Mouse (Mus musculus): ENCODE data around the gene Methig1.
"Not testable (repeated sequence)": the region's sequence is repeated elsewhere in the genome, so short reads cannot be mapped to it uniquely, and the experiment has no call there.

Gene Methig1

DNA sequence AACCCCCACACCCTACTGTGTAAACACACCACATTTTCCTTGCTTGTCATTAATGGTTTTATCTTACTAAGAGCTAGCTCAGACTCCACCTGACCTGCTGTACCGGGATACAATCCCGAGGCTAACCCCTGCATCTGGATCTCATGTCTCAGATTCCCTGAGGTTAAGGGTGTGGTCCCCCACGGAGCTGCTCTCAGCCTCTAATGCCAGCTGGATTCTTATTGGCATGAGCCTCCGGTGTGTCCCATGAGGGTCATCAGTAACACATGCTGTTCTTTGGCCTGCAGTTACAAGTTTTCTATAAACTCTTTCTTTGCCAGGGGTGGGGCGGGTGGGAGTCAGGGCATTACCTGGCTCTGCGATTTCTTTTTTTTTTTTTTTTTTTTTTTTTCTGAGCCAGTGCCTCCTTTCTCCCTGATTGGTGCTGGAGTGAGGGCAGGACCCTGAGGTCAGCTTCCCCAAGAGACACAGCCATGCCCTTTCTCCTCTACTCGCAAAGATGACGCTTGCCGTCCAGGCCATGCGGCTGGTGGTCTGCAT, at the start of gene Methig1, which contains the start of gene Mettl7a2:
TSS of gene Methig1 (plus strand) at position 439 of the 540 bp plus-strand sequence.
TSS of gene Mettl7a2 (plus strand) at position 490 of the 540 bp plus-strand sequence.
- DNase-seq (ENCODE audit: low spot score in 2 of 2), result no peak

DNA sequence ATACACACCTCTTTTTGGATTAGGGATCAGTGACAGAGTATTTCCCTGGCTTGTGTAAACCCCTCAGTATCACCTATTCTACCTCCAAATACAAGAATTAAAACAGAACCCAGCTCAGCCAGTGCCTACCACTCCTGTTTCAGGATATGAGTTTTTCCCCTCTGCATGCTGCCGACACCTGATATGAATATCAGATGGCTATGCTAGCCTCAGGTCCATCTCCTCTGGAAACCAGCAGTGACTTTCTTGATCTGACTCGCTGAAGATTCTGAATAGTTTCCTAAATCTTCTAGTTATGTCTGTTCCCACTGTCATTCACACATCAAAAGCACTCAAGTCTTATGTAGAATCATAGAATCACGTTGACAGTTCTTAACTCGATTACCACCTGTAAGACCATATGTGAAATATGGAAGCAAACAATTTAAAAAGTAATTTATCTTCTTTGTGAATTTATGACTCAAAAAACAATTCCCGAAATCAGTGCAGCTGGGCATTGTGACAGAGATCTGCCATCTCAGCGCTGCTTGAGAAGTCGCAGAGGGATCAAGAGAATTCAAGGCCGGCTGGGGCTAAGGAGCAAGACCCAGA, 49.4 kb upstream of the Methig1 start:
- no peak for DNase-seq (ENCODE audit: low spot score in 2 of 2)

DNA sequence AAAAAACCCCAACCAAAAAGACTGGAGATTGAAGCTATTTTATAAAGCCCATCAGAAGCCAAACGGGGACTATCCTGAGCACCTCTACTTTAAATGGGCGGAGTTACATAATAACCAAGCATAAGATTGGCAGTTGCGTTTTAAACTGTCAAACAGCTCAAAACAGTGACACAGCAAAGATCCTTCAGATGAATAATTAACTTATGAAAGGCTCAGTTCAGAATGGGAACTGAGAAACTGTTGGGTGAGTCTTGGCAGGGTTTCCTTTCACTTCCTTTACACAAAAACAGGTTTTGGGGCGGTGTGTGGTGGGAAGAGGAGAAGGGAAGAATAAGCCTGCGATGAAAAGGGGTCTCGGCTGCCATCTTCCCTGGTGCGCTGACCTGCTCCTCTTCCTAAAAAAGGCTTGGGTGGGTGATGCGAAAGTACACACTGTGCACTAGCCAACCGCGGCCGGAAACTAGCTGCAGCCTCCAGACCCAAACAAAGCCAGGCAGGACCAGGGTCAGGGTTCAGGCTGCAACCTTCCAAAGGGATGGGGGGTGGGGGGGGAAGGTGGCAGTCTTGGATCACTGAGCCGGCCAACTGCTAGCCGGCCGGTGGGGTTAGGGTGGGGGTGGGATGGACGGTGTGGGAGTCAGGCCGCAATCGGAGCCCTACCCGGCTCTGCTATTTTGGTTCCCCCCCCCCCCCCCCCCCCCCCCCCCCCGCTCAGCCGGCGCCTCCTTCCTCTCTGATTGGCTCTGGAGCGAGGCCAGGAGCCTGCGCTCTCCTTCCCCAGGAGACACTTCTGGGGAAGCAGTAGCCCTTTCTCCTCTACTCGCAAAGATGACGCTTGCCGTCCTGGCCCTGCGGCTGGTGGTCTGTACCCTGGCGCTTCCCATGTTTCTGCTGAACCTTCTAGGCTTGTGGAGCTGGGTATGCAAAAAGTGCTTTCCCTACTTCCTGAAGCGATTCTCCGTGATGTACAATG, 48.6 kb upstream of the Methig1 start, which contains the start of gene Mettl7a1:
TSS of gene Mettl7a1 (plus strand) at position 122 of the 973 bp plus-strand sequence.
- DNase-seq (ENCODE audit: low spot score in 2 of 2), result peak; percentile 31 to 75

DNA sequence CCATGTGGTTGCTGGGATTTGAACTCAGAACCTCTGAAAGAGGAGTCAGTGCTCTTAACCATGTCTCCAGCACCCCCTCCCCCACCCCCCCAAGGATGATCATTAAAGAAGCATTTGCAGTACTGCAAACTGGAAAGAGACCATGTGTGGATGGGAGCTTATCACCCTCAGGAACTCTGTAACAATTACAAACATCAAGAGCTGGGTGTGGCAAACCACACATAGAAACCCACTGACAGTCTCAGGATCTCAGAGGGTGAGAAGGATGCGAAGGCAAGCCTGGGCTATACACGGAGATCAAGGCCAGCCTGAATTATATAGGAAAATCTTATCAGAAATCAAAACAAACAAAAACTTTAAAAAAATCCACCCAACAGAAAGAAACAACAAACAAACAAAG, 46.7 kb upstream of the Methig1 start:
- DNase-seq (ENCODE audit: low spot score in 2 of 2), result no peak

DNA sequence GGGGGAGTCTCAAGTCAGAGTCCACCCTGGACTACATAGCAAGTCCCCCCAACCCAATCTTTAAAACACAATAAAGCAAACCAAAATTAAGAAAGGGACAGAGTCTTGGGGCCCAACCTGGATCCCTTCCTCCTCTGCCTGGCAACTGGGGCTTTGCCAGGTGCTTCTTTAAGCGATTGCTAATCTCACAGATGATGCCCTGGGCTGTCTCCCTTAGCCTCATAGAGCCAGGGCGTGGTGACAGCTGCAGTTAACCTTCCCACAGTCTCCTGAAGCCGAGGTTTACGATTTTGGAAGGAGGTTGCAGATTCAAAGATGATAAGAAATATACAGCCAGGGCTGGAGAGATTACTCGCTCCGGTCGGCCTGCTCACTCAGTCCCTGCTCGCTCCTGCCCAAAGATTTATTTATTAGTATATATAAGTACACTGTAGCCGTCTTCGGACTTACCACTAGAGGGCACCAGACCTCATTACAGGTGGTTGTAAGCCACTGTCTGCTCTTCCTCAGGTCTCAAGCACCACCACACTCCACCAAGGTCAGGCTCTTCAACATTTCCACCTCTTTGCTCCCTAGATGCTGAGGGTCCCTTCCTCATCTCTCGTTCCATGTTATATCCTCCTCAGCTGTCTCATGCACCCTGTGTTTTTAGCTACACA, 45.4 kb upstream of the Methig1 start:
- DNase-seq (ENCODE audit: low spot score in 2 of 2), result not testable (repeated sequence)

DNA sequence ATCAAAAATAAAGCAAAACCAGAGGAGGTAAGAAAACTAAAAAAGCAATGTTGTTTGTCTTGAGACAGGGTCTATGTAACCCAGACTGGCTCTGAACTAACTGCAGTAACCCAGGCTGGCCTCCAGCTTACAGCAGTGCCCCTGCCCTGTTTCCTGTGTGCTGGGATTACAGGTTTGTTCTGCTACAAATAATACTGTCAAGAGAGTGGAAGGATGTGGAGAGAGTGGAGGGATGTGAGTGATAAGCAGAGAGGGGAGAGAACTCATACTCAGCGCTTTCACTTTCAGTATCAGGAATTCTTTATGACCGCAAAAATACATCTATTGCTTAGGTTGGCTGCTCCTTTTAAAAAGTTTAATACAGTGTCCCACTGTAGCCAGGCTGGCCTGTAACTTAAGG, 40.6 kb upstream of the Methig1 start:
- DNase-seq (ENCODE audit: low spot score in 2 of 2), result no peak

DNA sequence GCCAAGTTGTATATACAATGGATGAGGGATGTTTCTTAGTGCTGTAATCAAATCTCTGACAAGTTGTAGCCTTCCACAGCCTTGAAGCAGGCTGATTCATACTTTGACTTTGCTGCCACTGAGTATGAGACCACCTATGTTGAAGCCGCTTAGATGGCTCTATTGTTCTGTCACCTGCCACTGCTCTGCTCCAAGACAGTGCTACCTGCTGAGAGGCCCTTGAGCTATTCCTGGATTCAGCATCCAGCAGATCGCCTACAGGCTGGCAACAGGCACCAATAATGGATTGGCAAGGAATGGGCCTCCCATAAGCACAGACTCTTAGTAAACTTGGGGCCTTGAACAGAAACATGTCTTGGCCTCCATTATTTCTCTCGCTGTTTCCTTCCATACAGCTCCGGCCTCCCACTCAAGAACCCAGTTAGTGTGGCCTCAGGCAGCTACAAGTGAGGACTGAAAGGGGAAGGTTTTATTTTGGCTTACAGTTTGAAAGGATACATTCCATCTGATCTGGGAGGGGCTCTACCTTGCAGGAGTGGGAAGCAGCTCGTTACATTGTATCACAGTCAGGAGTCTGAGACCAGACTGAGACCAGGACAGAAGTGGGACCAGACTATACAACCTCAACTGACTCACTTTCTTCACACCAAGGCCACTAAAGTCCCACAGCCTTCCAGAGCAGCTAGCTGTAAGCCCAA, 38.4 kb upstream of the Methig1 start:
- DNase-seq (ENCODE audit: low spot score in 2 of 2), result no peak

DNA sequence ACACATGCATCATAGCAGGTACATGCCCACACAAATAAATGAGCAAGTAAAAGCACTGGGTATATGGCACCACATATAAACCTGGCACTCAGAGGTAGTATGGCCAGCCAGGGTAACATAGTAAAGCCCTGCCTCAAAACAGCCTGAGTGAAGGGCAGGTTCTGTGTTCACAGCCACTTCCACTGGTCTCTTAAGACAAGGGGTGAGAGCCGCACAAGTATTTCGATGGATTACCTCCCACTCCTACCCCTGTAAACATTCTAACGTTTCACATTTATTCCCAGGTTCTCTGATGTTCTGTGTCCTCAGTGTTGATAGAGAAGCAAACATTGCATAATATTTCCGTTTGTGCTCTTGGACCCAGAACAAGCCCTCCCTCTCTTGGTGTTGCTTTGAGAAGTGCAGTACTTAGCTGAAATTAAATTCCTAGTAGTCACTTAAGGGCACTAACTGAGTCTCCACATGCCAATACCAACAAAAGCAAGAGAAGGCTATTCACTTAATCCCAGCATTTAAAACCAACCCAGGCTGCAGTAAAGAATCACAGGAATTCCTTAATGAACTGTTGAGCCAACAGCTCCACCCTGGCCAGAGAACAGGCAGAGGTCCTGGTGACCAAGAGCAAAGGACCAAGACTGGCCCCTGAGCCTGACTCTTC, 34.8 kb upstream of the Methig1 start:
- not testable (repeated sequence) for DNase-seq (ENCODE audit: low spot score in 2 of 2)

DNA sequence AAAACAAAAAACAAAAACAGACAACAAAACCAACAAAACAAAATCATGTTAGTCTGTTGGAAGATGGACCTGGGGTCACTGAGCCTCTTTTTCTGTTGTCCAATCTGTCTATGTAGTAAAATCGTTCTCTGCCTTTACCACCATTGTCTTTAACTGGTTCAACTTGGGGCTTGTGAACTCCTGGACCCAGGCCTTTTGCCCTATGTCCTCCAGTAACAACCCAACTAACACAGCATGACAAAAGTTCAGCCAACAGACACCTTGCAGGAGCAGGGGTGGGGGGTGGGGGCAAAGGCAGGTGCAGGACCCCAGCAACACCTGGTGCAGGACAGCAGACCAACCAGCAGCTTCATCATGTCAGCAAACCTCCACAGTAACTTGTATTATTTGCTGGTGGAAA, 33.1 kb upstream of the Methig1 start:
- DNase-seq (ENCODE audit: low spot score in 2 of 2), result no peak

DNA sequence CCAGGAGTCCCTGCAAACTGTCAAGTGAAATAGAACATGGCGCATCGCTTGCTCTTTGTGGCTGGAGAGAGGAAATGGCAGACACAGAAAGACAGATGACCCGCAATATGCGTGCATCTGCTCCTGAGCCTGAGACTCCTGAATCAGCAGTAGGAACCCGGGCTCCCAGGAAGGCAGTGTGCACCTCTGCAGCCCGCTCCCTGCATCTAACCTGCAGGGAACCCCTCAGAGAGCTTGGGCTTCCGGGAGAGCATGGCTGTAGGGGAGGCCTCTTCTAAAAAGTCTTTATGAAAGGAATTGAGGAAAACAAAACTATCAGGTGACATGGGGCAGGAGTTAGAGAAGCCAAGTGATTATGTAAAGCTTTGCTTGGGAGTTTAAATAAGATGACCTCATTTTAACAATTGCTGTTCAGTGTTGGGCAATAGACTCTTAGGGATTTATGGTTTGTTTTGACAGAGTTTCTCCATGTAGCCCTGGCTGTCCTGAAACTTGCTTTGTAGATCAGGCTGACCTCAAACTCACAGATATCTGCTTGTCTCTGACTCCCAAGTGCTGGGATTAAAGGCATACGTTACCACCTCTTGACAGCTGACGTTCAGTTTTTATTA, 32.5 kb upstream of the Methig1 start:
- no peak for DNase-seq (ENCODE audit: low spot score in 2 of 2)

DNA sequence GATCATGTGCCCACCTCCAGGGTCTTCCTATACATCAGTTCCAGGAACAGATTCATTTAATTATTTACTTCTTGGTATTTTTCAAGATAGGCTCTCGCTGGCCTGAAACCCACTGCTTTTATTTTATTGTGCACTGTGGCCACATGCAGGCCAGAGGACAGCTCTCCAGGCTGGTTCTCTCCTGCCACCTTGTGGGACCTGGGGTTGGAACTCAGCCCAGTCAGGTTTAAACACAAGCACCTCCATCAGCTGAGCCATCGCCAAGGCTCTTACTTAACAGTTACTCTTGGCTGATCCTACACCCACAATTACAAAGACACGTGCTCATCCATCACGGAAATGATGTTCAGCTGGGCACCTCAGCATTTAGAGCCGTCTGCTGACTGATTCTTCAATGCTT, 31.8 kb upstream of the Methig1 start:
- DNase-seq (ENCODE audit: low spot score in 2 of 2), result peak in 1 of 2 experiments; percentile 9

DNA sequence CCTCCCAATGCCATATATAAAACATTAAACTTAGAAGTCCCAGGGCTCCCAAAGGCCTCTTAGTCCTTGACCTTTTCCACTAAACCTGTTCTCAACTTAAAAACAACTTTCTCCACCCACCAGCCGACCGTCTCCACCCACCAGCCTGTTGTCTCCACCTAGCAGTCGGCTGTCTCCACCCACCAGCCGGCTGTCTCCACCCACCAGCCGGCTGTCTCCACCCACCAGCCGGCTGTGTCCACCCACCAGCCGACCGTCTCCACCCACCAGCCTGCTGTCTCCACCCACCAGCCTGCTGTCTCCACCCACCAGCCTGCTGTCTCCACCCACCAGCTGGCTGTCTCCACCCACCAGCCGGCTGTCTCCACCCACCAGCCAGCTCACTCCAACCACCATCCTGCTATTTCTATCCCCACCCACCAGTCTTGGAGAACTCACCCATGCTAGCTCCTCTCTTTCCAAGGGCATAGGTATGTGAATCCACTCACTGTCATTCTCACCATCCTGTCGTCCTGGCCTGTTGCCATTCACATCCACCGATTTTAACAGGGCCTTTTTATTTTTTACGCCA, 28.8 kb upstream of the Methig1 start:
- no peak for DNase-seq (ENCODE audit: low spot score in 2 of 2)

DNA sequence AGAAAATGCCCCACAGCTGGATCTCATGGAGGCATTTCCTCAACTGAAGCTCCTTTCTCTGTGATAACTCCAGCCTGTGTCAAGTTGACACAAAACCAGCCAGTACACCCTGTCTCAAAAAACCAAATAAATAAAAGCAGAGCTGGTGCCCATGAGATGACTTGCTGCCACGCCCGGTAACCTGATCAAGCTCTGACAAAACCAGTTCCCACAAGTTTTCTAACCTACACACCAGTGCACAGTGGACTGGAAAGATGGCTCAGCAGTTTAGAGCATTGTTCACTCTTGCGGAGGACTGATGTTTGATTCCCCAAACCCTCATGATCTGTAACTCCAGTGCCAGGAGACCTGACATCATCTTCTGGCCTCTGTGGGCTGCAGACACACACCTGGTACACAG, 27.7 kb upstream of the Methig1 start:
- no peak for DNase-seq (ENCODE audit: low spot score in 2 of 2)

DNA sequence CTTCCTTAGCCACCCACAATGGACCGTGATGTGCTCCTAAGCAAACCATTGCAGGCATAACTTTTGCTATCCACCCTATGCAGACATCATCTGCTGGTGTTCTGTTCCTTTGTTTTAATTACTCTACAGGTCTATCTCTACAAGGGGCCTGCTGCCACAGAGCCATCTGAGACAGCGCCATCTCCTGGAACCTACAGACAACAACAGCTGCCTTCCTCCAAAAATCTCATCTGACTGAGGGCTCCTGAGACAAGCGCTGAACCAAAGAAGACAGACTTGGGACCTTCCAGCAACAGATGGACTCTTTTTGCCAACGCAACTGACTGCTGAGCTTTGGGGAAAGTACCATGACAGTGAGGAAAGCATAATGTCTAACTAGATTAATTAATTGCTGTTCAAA, 24.9 kb upstream of the Methig1 start:
- not testable (repeated sequence) for DNase-seq (ENCODE audit: low spot score in 2 of 2)

DNA sequence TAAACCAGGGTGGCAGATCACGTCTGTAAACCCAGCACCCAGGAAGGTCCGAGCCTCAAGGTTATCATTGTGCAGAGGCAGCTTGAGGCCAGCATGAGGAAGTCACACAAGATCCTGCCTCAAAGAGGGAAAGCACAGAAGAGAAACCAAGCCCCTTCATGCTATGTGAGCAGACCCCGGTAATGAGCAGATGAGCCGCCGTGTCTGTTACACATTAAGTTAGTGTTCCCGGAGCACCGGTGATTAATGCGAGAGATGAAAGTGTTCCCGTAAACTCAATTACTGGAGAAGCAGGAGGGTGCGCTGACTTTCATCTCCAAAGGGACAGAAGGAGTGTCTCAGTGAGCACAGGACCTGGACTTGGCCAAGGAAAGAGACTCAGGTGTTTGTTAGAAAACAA, 23.6 kb upstream of the Methig1 start:
- not testable (repeated sequence) for DNase-seq (ENCODE audit: low spot score in 2 of 2)

DNA sequence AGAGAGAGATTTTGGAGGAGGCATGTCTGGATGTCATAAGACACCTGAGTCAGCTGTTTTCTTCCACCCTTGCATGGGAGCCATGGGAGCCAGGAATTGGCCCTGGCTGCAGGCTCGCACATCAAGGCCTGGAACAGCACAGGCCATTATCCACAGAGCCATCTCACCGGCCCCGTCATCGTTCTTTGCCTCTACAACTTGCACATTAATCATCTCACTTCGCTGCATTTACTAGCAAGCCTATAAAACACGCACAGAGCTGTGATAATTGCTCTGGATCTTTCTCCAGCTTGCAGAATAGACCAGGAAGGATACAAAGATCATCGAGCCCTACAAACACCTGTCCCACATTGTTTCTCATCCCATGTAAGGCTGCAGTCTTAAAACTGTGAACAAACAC, 22.2 kb upstream of the Methig1 start:
- DNase-seq (ENCODE audit: low spot score in 2 of 2), result no peak

DNA sequence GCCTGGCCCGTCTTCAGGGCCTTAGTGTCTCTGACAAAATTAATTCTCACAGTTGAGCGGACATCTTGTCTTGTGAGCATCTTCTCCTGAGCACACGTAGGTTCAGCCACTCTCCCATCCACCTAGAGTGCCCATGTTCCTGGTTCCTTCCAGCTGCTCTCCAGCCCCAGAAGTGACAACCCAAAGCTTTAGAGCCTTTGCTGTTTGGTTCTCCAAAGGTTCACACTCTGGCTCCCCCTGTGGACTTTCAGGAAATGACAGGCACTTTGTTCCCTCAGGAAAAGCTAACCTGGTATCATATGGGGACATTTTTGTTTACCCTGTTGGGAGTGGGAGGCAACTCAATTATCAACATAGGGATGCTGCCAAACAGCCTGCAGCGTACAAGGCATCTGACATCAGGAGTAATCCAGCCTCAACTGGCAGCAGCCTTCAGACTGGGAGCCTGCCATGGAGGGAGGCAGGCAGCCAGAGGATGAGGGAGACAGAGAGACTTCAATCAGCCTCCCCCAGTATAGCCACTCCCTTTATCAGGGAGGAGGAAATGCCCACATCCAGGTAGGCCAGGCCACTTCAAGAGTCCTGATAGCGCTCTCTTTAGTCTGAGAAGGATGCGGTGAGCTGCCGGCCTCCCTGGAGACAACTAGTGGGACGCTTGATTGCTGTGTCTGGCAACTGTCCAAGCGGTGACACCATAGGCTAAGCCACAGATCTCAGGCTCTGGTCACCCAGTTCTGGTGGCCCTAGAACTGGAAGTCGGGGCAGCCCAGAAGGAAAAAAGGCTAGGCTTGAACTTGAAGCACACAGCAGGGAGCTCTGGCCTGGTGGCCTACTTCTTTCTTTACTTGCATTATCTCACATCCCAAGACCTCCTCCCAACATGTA, 20.6 kb upstream of the Methig1 start:
- DNase-seq (ENCODE audit: low spot score in 2 of 2), result not testable (repeated sequence)

DNA sequence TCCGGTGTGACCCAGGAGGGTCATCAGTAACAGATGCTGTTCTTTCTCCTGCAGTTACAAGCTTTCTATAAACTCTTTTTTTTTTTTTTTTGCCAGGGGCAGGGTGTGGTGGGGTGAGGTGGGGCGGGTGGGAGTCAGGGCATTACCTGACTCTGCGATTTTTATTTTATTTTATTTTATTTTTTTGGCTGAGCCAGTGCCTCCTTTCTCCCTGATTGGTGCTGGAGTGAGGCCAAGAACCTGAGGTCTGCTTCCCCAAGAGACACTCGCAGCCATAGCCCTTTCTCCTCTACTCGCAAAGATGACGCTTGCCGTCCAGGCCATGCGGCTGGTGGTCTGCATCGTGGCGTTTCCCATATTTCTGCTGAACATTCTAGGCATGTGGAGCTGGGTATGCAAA, 18.3 kb upstream of the Methig1 start, which contains the start of gene Mettl7a3:
TSS of gene Mettl7a3 (plus strand) at position 301 of the 400 bp plus-strand sequence.
- DNase-seq (ENCODE audit: low spot score in 2 of 2), result no peak

DNA sequence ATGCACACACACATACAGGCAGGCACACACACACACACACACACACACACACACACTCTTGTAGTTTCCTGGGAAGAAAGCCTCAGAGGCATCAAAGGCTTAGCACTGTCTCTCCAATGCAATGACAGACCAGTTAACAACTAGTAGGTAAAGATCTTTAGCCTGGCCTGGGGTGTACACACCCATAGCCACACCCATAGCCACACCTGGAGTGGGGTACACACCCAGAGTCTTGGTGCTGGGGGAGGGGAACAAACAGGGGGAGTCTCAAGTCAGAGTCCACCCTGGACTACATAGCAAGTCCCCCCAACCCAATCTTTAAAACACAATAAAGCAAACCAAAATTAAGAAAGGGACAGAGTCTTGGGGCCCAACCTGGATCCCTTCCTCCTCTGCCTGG, 15.6 kb upstream of the Methig1 start:
- DNase-seq (ENCODE audit: low spot score in 2 of 2), result not testable (repeated sequence)
